Mouse (Mus musculus): ENCODE measurements around the gene Rapgef5. TPM values are rescaled to one million over a fixed set of nuclear protein-coding genes. Genes with fewer than 3 reads are reported as not detected.

Rapgef5 gene
- total and polyA plus RNA-seq, 3 experiments: not detected

DNA sequence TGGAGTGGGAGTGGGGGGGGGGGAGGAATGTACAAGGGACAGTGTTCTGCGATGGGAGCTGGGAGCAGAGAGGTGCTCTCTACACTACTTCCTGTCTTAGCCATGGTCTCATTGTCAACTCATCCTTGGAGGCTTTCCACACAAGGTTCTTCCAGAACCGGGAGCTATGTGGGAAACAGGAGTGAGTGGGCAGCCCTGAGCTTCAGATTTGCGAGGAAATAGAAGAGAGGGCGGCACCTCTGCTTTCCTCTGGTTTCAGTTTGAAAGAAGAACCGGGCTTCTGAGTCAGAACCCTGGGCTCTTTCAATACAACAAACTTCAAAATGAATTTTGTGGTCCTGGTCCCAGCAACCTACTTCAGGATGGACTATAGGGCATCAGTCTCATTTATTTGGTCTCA is 244.1 kb downstream of the Rapgef5 start:
- Histone ChIP-seq H3K4me1 (ENCODE audit: control insufficient read depth in 1 of 2, insufficient read depth in 2 of 2, low read length in 2 of 2) (no peaks in the 10 kb centered on the region), H3K27me3 (ENCODE audit: control insufficient read depth in 1 of 2, insufficient read depth in 2 of 2, low read length in 2 of 2) (no peaks in the 10 kb centered on the region), H3K79me2 (ENCODE audit: control insufficient read depth, insufficient read depth, low read length, poor library complexity) (no peaks in the 10 kb centered on the region), H3K4me3 (ENCODE audit: control insufficient read depth in 1 of 2, insufficient read depth in 1 of 2, low read depth in 2 of 2, low read length in 2 of 2) (no peak overlapping the region), H3K36me3 (ENCODE audit: control insufficient read depth in 1 of 2, insufficient read depth in 2 of 2, low read length in 2 of 2) (no peaks in the 10 kb centered on the region), H3K9ac (ENCODE audit: control insufficient read depth, low read depth, low read length, poor library complexity, severe bottlenecking) (no peak overlapping the region), H3K27ac (ENCODE audit: control insufficient read depth, low read depth, low read length) (no peak overlapping the region), H3K9me3 (replicated peaks; ENCODE audit: insufficient read depth, low read length) (no peaks in the 10 kb centered on the region)
- TF ChIP-seq SMC3 (IDR thresholded peaks at IDR 0.05; ENCODE audit: low read depth, low read length): no peak
- TF ChIP-seq POLR2AphosphoS5 (IDR thresholded peaks at IDR 0.05; ENCODE audit: borderline replicate concordance, low read depth, low read length): no peak
- TF ChIP-seq MEF2A (IDR thresholded peaks at IDR 0.05; ENCODE audit: extremely low read depth, insufficient replicate concordance, low read depth, low read length, poor library complexity, severe bottlenecking): no peak
- no peak for TF ChIP-seq TAL1 (IDR thresholded peaks at IDR 0.05; ENCODE audit: low read length)
- TF ChIP-seq MAFK (IDR thresholded peaks at IDR 0.05; ENCODE audit: borderline replicate concordance, low read depth, low read length): no peak
- TF ChIP-seq RCOR1 (IDR thresholded peaks at IDR 0.05; ENCODE audit: low read depth, low read length): no peak
- no peak for TF ChIP-seq POLR2A (IDR thresholded peaks at IDR 0.05; ENCODE audit: control insufficient read depth in 1 of 2, insufficient read depth in 1 of 2, low read depth in 1 of 2, low read length in 2 of 2, poor library complexity in 1 of 2)
- no peak for TF ChIP-seq E2F4 (IDR thresholded peaks at IDR 0.05; ENCODE audit: borderline replicate concordance, low read depth, low read length)
- TF ChIP-seq ZC3H11A (IDR thresholded peaks at IDR 0.05; ENCODE audit: low read depth, low read length): no peak
- TF ChIP-seq CTCF (IDR thresholded peaks at IDR 0.05 in 2 of 3, conservative IDR thresholded peaks at IDR 0.05 in 1 of 3; ENCODE audit: control insufficient read depth in 1 of 3, insufficient read depth in 1 of 3, low read depth in 2 of 3, low read length in 3 of 3, poor library complexity in 1 of 3, severe bottlenecking in 1 of 3): no peak
- TF ChIP-seq TBP (IDR thresholded peaks at IDR 0.05; ENCODE audit: low read depth, low read length): no peak
- no peak for TF ChIP-seq USF1 (IDR thresholded peaks at IDR 0.05; ENCODE audit: low read depth, low read length)
- no peak for TF ChIP-seq BHLHE40 (IDR thresholded peaks at IDR 0.05; ENCODE audit: borderline replicate concordance, low read depth, low read length)
- TF ChIP-seq MYC (IDR thresholded peaks at IDR 0.05; ENCODE audit: low read depth, low read length): no peak
- no peak for TF ChIP-seq EP300 (IDR thresholded peaks at IDR 0.05; ENCODE audit: low read depth in 1 of 2, low read length in 2 of 2)
- no peak for TF ChIP-seq ZNF384 (IDR thresholded peaks at IDR 0.05; ENCODE audit: low read depth, low read length)
- TF ChIP-seq SIN3A (IDR thresholded peaks at IDR 0.05; ENCODE audit: low read length): no peak
- DNase-seq (ENCODE audit: low read depth, low spot score): no peak

DNA sequence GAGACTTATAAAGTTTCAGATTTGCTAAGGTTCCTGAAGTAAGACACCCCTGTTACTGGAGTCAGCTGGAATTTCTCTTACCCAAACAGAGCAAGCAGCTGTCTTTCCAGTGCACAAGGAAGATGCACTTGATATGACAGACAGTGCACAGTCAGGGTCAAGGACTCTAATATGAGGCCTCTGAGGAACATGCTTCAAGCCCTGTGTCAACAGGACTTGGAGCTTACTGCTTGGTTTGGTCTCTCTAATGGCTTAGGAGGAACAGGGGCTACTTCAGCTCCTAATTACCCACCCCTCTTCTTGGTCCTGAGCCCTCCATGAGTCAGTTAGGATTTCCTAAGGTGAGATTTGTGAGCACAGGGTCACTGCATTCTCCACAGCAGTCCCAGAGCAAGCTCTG is 244.6 kb downstream of the Rapgef5 start:
- Histone ChIP-seq H3K9ac (ENCODE audit: control insufficient read depth, low read depth, low read length, poor library complexity, severe bottlenecking) (no peak overlapping the region), H3K4me3 (ENCODE audit: control insufficient read depth in 1 of 2, insufficient read depth in 1 of 2, low read depth in 2 of 2, low read length in 2 of 2) (no peak overlapping the region), H3K36me3 (ENCODE audit: control insufficient read depth in 1 of 2, insufficient read depth in 2 of 2, low read length in 2 of 2) (no peaks in the 10 kb centered on the region), H3K27ac (ENCODE audit: control insufficient read depth, low read depth, low read length) (no peak overlapping the region), H3K27me3 (ENCODE audit: control insufficient read depth in 1 of 2, insufficient read depth in 2 of 2, low read length in 2 of 2) (no peaks in the 10 kb centered on the region), H3K4me1 (ENCODE audit: control insufficient read depth in 1 of 2, insufficient read depth in 2 of 2, low read length in 2 of 2) (no peaks in the 10 kb centered on the region), H3K79me2 (ENCODE audit: control insufficient read depth, insufficient read depth, low read length, poor library complexity) (no peaks in the 10 kb centered on the region), H3K9me3 (replicated peaks; ENCODE audit: insufficient read depth, low read length) (no peaks in the 10 kb centered on the region)
- no peak for DNase-seq (ENCODE audit: low read depth, low spot score)
- TF ChIP-seq HCFC1 (IDR thresholded peaks at IDR 0.05; ENCODE audit: low read depth, low read length) (no peak), CTCF (IDR thresholded peaks at IDR 0.05 in 2 of 3, conservative IDR thresholded peaks at IDR 0.05 in 1 of 3; ENCODE audit: control insufficient read depth in 1 of 3, insufficient read depth in 1 of 3, low read depth in 2 of 3, low read length in 3 of 3, poor library complexity in 1 of 3, severe bottlenecking in 1 of 3) (no peak), ELF1 (IDR thresholded peaks at IDR 0.05; ENCODE audit: low read depth, low read length) (no peak), CHD2 (IDR thresholded peaks at IDR 0.05; ENCODE audit: low read length) (no peak), E2F4 (IDR thresholded peaks at IDR 0.05; ENCODE audit: borderline replicate concordance, low read depth, low read length) (no peak)

Measured in MEL (cell line).